Mouse (Mus musculus) CH12.LX (cell line): Measurements from ENCODE around the gene Prdm5. TPM values are rescaled to one million over a fixed set of nuclear protein-coding genes. Genes with fewer than 3 reads are reported as not detected.

Experiments used
- DNase-seq: peaks from one replicate; pipeline ENCODE4 v3.0.0-alpha.2; 2013; ENCODE audit errors: extremely low read depth
- H3K27ac ChIP-seq: 2 replicates; pipeline ENCODE4 v1.5.1; 2012; ENCODE audit warnings: low read depth, mild to moderate bottlenecking, control low read depth, moderate library complexity; ENCODE audit not compliant: insufficient read depth
- H3K27me3 ChIP-seq: replicated peaks from 2 replicates; pipeline ENCODE3; 2012; ENCODE audit warnings: inconsistent platforms
- H3K36me3 ChIP-seq, 2 experiments: replicated peaks in 1 of 2; 2 replicates each; pipeline versions ENCODE3 to v1.6.1; 2012; ENCODE audit warnings: inconsistent platforms in 1 of 2, low read length in 1 of 2, mild to moderate bottlenecking in 1 of 2, mixed read lengths in 1 of 2, moderate library complexity in 1 of 2; ENCODE audit not compliant: control insufficient read depth in 1 of 2, insufficient read depth in 1 of 2
- H3K4me1 ChIP-seq, 2 experiments: 2 replicates each; pipeline ENCODE4 v1.6.1; 2012; ENCODE audit warnings: inconsistent platforms in 1 of 2, moderate library complexity in 1 of 2; ENCODE audit not compliant: insufficient read depth in 2 of 2, control insufficient read depth in 1 of 2
- H3K4me2 ChIP-seq: 2 replicates; pipeline ENCODE4 v1.6.1; 2012; ENCODE audit warnings: low read depth, mild to moderate bottlenecking, control low read depth; ENCODE audit not compliant: poor library complexity, insufficient read depth, severe bottlenecking
- H3K4me3 ChIP-seq, 3 experiments: fragments of 150-350 bp in 1 of 3; sonication (generic) in 1 of 3; replicated peaks in 1 of 3; 2 replicates each; pipeline versions ENCODE3 to v1.5.1; 2011 to 2012; ENCODE audit warnings: low read depth in 2 of 3, low read length in 2 of 3, mild to moderate bottlenecking in 2 of 3, moderate library complexity in 2 of 3, control low read depth in 1 of 3, improper control_type of control experiment in 1 of 3, inconsistent platforms in 1 of 3, mixed read lengths in 1 of 3; ENCODE audit not compliant: poor library complexity in 1 of 3
- H3K79me2 ChIP-seq: replicated peaks from 2 replicates; pipeline ENCODE4 v1.6.1; 2012; ENCODE audit warnings: mild to moderate bottlenecking, moderate library complexity; ENCODE audit not compliant: control insufficient read depth, poor library complexity, insufficient read depth, severe bottlenecking; ENCODE audit errors: extremely low read depth
- H3K9ac ChIP-seq: 2 replicates; pipeline ENCODE4 v1.6.1; 2012; ENCODE audit warnings: low read depth, mild to moderate bottlenecking, control low read depth, moderate library complexity; ENCODE audit not compliant: insufficient read depth
- H3K9me3 ChIP-seq: replicated peaks from 2 replicates; pipeline ENCODE3; 2012; ENCODE audit warnings: low read length, inconsistent platforms, mixed read lengths
- CHD1 ChIP-seq: IDR thresholded peaks from 2 replicates; pipeline ENCODE4 v1.6.1; 2012; ENCODE audit warnings: low read depth, low read length, improper control_type of control experiment, inconsistent platforms
- CHD2 ChIP-seq: IDR thresholded peaks from 2 replicates; pipeline ENCODE4 v1.6.1; 2011; ENCODE audit warnings: low read length, improper control_type of control experiment
- CTCF ChIP-seq, 2 experiments: IDR thresholded peaks in 1 of 2; conservative IDR thresholded peaks in 1 of 2; 2 replicates each; pipeline ENCODE4 v1.5.1; 2011 to 2012; ENCODE audit warnings: low read depth in 2 of 2, low read length in 2 of 2, improper control_type of control experiment in 1 of 2, inconsistent platforms in 1 of 2, mild to moderate bottlenecking in 1 of 2, moderate library complexity in 1 of 2
- E2F4 ChIP-seq: IDR thresholded peaks from 2 replicates; pipeline ENCODE4 v1.6.1; 2011; ENCODE audit warnings: low read depth, low read length, improper control_type of control experiment; ENCODE audit not compliant: insufficient replicate concordance
- HCFC1 ChIP-seq: IDR thresholded peaks from 2 replicates; pipeline ENCODE4 v1.6.1; 2012; ENCODE audit warnings: low read depth, mild to moderate bottlenecking, inconsistent platforms, low read length, improper control_type of control experiment
- IRF4 ChIP-seq: IDR thresholded peaks from 2 replicates; pipeline ENCODE4 v1.6.1; 2014; ENCODE audit warnings: low read depth, mild to moderate bottlenecking, inconsistent platforms, low read length, improper control_type of control experiment
- JUN ChIP-seq: IDR thresholded peaks from 2 replicates; pipeline ENCODE4 v1.6.1; 2011; ENCODE audit warnings: low read depth, mild to moderate bottlenecking, low read length, improper control_type of control experiment, moderate library complexity; ENCODE audit not compliant: insufficient read depth
- KAT2A ChIP-seq: IDR thresholded peaks from 2 replicates; pipeline ENCODE4 v1.6.1; 2012; ENCODE audit warnings: low read length, improper control_type of control experiment, inconsistent platforms; ENCODE audit not compliant: insufficient replicate concordance
- MAZ ChIP-seq: IDR thresholded peaks from 2 replicates; pipeline ENCODE4 v1.6.1; 2012; ENCODE audit warnings: low read depth, mild to moderate bottlenecking, inconsistent platforms, low read length, improper control_type of control experiment, moderate library complexity
- MEF2A ChIP-seq: IDR thresholded peaks from 2 replicates; pipeline ENCODE4 v1.6.1; 2014; ENCODE audit warnings: low read depth, mild to moderate bottlenecking, inconsistent platforms, low read length, improper control_type of control experiment, borderline replicate concordance
- NELFE ChIP-seq: IDR thresholded peaks from 2 replicates; pipeline ENCODE4 v1.6.1; 2011; ENCODE audit warnings: low read depth, low read length, improper control_type of control experiment
- NRF1 ChIP-seq: IDR thresholded peaks from 2 replicates; pipeline ENCODE4 v1.6.1; 2014; ENCODE audit warnings: low read depth, mild to moderate bottlenecking, inconsistent platforms, low read length, improper control_type of control experiment, moderate library complexity
- RCOR1 ChIP-seq: conservative IDR thresholded peaks from 2 replicates; pipeline ENCODE4 v1.6.1; 2012; ENCODE audit warnings: low read depth, mild to moderate bottlenecking, inconsistent platforms, low read length, improper control_type of control experiment
- SMC3 ChIP-seq: IDR thresholded peaks from 2 replicates; pipeline ENCODE4 v1.6.1; 2011; ENCODE audit warnings: low read depth, low read length, improper control_type of control experiment
- TBP ChIP-seq: conservative IDR thresholded peaks from 2 replicates; pipeline ENCODE4 v1.6.1; 2011; ENCODE audit warnings: low read depth, low read length, improper control_type of control experiment
- TCF12 ChIP-seq: IDR thresholded peaks from 2 replicates; pipeline ENCODE4 v1.6.1; 2014; ENCODE audit warnings: low read depth, mild to moderate bottlenecking, inconsistent platforms, low read length, improper control_type of control experiment
- ZC3H11A ChIP-seq: IDR thresholded peaks from 2 replicates; pipeline ENCODE4 v1.6.1; 2012; ENCODE audit warnings: low read depth, mild to moderate bottlenecking, inconsistent platforms, low read length, improper control_type of control experiment
- ZKSCAN1 ChIP-seq: IDR thresholded peaks from 2 replicates; pipeline ENCODE4 v1.6.1; 2012; ENCODE audit warnings: low read depth, inconsistent platforms, low read length, improper control_type of control experiment, borderline replicate concordance
- ZNF384 ChIP-seq: IDR thresholded peaks from 2 replicates; pipeline ENCODE4 v1.6.1; 2012; ENCODE audit warnings: low read depth, low read length, improper control_type of control experiment, inconsistent platforms
- dilution Hi-C: fragments of 300-500 bp; cut with MboI; formaldehyde crosslinking; loops from 2 replicates; pipeline ENCODE4 v1.14.3; 2020; ENCODE audit warnings: low sequenced_read_pairs; ENCODE audit not compliant: extremely low pct_unique_long_range_greater_than_20kb, extremely low pct_ligation_motif_present
- in situ Hi-C: fragments of 300-500 bp; cut with MboI; formaldehyde crosslinking; loops from 3 replicates; pipeline ENCODE4 v1.14.3; 2019; ENCODE audit warnings: low sequenced_read_pairs, low pct_ligation_motif_present, low pct_unique_long_range_greater_than_20kb, mixed read lengths
- polyA plus RNA-seq: library from polyadenylated mRNA; unstranded; fragments of >175 nt; gene quantifications from 2 replicates; pipeline ENCODE4 v1.2.1, GENCODE M21; 2012; ENCODE audit warnings: low read depth; ENCODE audit not compliant: insufficient read length
- total RNA-seq, 2 experiments: library from RNA; depleted of rRNA; stranded (reverse); fragments of 300-350 nt in 1 of 2; fragments of >200 nt in 1 of 2; gene quantifications; 2 replicates each; pipeline ENCODE4 v1.2.3; 2012 to 2014

Gene Prdm5
- total and polyA plus RNA-seq, 3 experiments, result not detected

DNA sequence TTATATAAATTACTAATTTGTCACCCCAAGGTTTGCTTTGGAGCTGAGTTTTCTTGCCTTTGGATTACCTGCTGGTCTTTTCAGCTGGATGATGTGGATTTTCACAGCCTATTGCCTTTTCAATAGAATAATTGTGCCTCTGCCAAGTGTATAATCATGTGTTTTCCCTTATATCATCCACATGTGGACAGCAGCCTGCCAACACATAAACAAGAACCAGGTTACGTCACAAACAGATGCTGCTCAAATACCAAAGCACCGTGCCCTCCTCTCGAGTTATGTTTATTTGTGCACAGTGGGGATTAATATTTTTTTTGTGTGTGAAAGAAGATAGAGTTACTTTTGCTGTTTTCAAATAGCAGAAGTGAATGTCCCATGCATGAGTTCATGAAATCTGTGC is 70.9 kb downstream of the Prdm5 start:
- H3K4me3 ChIP-seq, result no peak overlapping the region
- no peak overlapping the region for H3K27ac ChIP-seq
- in situ Hi-C loops (loop anchor here (25.0 kb wide), 1 partner anchor 663 kb away; no protein-coding TSS in a partner anchor), dilution Hi-C loops (no loop called here)
- H3K4me2 ChIP-seq, result no peak overlapping the region
- no peak for TF ChIP-seq JUN
- H3K4me1 ChIP-seq, result peaks cover 4 to 5% of the 10 kb centered on the region in 2 experiments; a peak in 3 of 4 replicates
- H3K9ac ChIP-seq, result no peak overlapping the region
- DNase-seq, result no peak
- no peaks in the 10 kb centered on the region for H3K9me3 ChIP-seq
- H3K36me3 ChIP-seq, result no peaks in the 10 kb centered on the region
- no peaks in the 10 kb centered on the region for H3K27me3 ChIP-seq
- no peaks in the 10 kb centered on the region for H3K79me2 ChIP-seq

DNA sequence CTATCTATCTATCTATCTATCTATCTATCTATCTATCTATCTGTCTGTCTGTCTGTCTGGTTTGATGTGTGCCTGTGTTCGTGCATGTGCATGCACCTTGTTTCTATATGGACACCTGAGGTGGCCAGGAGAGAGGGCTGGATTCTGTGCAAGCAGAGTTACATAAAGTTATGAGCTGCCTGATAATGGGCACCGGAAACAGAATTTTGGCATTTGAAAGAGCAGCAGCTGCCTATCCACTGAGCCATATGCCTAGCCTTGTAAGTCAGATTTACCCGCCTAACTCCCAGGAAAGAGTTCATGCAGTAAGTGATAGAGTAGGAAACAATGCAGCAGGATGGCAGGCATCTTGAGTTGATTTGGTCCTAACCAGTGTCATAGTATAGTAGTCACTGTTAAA is 71.4 kb downstream of the Prdm5 start:
- no peak overlapping the region for H3K4me3 ChIP-seq
- no peaks in the 10 kb centered on the region for H3K27me3 ChIP-seq
- in situ Hi-C loops (loop anchor here (25.0 kb wide), 1 partner anchor 662 kb away; no protein-coding TSS in a partner anchor), dilution Hi-C loops (no loop called here)
- no peak for DNase-seq
- H3K4me1 ChIP-seq, result peaks cover 4 to 5% of the 10 kb centered on the region in 2 experiments; a peak in 3 of 4 replicates
- TF ChIP-seq ZC3H11A, result no peak
- no peak for TF ChIP-seq E2F4
- no peak for TF ChIP-seq CHD2
- no peak for TF ChIP-seq ZKSCAN1
- TF ChIP-seq CHD1, result no peak
- TF ChIP-seq SMC3, result no peak
- no peak for TF ChIP-seq NELFE
- TF ChIP-seq KAT2A, result no peak
- no peak for TF ChIP-seq MAZ
- TF ChIP-seq ZNF384, result no peak
- TF ChIP-seq RCOR1, result no peak
- TF ChIP-seq NRF1, result no peak
- no peak for TF ChIP-seq TCF12
- TF ChIP-seq TBP, result no peak
- TF ChIP-seq MEF2A, result no peak
- TF ChIP-seq HCFC1, result no peak
- no peak for TF ChIP-seq IRF4
- TF ChIP-seq CTCF (conservative IDR thresholded peaks at IDR 0.05 in 1 of 2, IDR thresholded peaks at IDR 0.05 in 1 of 2; ENCODE audit: low read depth in 2 of 2, low read length in 2 of 2), result no peak
- H3K9ac ChIP-seq, result no peak overlapping the region
- H3K4me2 ChIP-seq, result no peak overlapping the region
- H3K27ac ChIP-seq, result no peak overlapping the region
- no peaks in the 10 kb centered on the region for H3K79me2 ChIP-seq
- H3K9me3 ChIP-seq, result no peaks in the 10 kb centered on the region
- no peaks in the 10 kb centered on the region for H3K36me3 ChIP-seq
